Mouse (Mus musculus) thymus, postnatal 36 days (tissue): ENCODE results near the gene Lifr.

ENCODE experiments used
- DNase-seq, 2 experiments: peaks; one replicate each; pipeline ENCODE4 v3.0.0; 2022; ENCODE audit warnings: mixed read lengths in 2 of 2

Gene Lifr

DNA sequence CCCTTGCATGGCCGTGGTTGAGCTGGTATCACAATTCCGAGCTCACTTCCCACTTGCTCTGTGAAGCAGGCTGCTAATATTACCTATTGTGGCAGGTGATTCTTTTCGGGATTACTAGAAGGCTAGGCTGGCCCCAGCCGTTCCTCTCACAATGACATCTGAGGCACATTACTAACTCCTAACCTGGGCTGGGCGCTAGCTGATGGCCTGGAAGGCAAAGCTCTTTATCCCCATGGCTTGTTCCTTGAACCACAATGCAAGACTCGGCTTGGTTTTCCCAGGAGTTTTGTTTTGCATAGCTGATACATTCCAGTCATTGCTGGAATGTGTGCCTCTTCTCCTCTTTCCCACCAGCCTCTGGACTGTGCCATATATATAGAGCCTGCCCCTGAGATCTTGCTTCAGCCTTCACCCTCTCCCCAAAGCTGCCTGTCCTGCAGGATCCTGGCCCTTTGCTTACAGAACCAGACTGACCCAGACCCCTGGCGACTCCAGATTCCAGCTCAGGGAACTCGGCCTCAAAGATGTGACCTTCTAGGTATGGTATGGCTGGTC, at the start of gene Lifr:
Gene Lifr, plus strand, starts transcription at position 404 of the 555 bp plus-strand sequence.
- no peak for DNase-seq

DNA sequence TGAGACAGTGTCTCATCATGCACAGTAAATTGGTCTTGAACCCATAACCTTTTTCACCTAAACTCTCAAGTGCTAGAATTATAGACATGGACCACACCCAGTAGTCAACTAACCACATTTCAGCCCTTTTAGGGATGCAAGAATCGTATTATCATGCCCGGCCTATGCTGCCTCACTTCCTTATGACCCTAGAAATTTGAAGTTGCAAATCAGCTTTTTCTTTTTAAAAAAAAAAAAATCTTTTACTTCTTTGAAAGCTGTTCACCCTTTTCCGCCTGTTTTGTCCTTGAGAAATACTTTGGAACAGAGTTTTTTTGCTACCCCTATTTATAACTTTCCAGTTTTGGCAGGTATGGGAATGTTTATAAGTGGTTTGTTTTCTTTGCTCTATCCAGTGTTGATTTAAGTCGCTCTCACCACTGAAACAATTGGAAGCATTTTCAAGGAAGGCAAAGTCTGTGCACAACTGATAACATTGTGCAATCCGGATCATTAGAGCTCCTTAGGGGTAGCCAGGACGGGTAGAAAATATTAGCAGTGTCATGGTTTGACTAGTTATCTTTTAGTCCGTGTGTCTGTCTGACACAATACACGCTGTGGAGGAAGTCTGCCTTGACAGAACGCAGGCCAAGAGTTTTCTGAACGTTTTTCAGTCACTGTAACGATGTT, 46.2 kb upstream of the Lifr start:
- no peak for DNase-seq

DNA sequence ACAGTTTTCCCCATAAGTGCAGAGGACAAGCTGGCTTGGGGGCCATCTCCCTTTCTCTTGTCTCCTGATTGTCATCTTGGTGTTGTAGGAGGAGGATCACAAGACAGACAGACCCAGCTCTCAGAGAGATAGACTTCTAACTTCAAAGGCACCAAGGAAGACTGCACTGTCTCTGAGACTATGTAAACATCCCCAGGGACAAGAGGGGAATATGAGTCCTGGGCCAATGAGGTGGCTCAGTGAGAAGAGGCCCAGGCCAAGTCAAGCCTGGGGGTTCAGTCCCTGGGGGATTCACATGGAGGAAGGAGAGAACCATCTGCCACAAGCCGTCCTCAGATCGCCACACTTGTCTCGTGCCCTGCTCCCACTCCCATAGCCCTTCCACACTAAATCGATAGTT, 45.4 kb upstream of the Lifr start:
- DNase-seq, result no peak

DNA sequence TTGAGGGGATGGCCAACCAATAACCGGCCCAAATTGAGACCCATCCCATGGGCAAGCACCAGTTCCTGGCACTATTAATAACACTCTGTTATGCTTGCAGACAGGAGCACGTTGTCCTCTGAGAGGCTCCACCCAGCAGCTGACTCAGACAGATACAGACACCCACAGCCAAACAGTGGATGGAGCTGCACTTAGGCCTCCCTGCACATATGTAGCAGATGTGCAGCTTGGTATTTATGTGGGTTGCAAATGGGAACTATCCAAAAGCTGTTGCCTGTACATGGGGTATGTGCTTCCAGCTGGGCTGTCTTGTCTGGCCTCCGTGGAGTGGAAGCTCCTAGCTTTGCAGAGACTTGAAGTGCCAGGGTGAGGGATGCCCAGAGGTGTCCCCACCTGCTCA, 42.5 kb upstream of the Lifr start:
- DNase-seq, result no peak

DNA sequence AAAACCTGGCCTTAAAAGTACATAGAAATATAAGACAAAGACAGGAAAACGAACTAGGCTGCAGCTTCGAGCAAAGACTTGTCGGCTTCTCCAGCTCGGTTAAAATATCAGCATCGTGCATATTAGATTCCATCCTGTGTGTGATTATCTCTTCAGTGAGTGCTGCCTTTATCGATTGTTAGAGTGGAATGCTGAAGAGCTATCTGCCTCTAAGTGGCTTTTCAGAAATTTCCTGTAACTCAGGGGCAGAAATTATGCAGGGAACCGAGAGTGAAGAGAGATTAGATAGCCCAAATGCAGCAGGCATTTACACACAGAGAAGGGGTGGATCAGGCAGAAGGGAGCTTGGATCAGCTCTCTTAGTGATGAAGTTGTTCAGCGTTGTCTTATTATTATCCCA, 41.5 kb upstream of the Lifr start:
- DNase-seq, result no peak

DNA sequence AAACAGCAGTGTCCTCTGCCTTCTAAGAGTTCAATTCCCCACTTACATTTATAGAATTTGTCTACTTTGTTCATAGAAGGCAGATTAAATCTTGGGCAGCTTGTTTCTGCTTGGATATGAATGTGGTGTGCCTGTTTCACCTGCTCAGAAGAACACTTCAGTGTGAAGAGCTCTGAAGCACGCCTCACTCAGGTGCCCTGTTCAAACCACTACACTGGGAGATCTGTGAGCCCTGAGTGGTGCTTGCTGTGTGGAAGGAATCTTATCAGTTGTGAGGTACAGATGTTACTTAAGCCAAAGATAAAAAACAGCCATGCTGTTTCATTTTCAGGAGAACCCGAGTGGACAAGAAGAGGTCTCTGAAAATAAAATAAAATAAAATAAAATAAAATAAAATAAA, 38.7 kb upstream of the Lifr start:
- DNase-seq, result no peak

DNA sequence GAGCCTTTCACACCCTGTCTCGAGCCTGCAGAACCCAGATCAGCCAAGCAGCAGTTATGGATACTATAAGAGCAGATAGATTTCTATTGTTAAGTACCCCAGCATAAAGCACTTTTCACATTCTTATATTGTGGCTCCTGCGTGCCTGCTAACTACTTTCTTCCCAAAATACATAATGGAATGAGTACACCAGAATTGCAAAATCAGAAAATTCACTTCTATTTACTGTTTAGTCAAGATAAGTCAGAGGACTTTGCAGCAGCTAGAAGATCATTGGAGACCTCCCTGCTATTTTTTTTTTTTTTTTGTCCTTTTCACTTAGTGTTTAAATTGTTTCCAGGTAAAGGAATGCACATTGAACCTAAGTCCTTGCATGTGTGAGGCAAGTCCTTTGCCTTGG, 38.3 kb upstream of the Lifr start:
- DNase-seq, result no peak

DNA sequence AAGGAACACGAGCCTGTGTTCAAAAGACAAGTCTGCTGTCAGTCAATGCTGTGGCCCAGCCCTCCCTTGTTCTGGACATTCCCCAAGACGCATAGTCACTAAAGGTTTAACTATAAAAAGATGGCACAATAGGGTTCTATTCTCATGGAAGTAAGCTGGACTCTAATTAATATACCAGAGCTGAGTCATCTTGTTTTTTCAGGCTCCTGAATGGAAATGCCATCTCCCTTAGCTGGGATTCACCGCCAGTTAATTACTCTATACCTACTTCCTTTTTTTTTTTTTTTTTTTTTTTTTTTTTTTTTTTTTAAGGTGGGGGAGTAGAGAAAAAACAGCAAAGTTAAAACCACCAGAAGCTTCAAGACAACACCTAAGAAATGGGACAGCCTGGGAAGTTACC, 33.6 kb upstream of the Lifr start:
- DNase-seq, result no peak

DNA sequence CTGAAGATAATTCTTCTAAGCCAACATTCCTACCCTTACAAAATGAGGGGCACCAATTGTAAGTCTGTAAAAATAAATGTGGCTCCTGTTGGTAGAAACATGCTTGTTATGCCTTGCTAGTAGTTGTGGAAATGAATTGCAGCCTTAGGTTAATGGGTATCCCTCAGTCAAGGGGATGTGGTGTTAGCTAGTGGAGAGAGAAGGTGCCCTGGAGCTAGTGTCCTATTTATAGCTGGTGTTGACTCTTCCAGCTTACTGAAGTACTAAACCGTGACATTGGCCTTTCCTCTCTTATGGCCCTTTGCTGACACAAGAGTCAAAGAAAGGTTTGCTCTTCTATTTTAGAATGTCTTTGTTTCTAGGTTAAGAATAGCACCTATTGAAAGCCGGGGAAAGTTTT, 29.9 kb upstream of the Lifr start:
- no peak for DNase-seq

DNA sequence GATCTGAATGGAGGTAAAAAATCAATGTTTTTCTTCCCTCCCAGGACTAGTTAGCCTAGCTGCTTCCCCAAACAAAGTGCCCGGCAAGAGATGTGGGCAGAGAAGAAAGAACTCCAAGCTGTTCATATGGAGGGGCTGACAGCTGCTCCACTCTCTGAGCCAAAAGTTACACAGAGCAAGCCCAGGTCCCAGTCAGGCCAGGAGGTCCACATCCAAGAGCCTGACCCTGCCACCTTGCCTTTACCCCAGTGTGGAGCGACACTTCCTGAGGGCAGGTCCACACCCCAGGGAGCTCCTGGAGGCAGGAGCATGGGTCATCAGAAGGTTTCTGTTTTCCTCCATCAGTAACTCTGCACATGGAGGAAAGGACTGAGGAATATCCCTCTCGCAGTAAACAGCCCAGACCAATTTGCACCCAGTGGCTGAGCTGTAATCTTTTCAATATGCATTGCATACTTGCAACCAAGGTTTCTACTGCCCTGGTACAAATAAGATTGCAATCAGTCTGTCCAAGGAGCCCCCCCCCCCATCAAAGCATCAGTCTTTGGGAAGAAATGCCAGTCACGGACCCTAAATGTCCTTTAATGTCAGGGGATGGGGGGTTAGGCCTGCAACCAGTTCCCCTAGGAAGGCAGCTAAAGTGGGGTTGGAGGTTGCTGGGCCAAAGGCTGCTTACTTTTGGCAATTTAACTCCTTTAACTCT, 28.3 kb upstream of the Lifr start:
- DNase-seq, result no peak

DNA sequence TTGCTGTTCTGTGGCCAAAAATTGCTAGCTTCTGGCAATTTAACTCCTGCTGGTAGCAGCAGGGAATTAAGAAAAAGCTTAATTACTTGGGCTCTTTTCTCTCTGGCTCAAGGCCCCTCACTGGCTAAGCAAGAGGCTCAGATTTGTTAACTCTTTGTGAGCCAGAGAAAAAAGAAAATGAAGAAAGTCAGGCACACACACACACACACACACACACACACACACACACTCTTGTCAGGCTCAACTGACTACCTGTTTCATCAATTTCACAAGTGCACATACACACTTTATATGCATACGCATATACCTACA, 27.8 kb upstream of the Lifr start:
- DNase-seq, result no peak

DNA sequence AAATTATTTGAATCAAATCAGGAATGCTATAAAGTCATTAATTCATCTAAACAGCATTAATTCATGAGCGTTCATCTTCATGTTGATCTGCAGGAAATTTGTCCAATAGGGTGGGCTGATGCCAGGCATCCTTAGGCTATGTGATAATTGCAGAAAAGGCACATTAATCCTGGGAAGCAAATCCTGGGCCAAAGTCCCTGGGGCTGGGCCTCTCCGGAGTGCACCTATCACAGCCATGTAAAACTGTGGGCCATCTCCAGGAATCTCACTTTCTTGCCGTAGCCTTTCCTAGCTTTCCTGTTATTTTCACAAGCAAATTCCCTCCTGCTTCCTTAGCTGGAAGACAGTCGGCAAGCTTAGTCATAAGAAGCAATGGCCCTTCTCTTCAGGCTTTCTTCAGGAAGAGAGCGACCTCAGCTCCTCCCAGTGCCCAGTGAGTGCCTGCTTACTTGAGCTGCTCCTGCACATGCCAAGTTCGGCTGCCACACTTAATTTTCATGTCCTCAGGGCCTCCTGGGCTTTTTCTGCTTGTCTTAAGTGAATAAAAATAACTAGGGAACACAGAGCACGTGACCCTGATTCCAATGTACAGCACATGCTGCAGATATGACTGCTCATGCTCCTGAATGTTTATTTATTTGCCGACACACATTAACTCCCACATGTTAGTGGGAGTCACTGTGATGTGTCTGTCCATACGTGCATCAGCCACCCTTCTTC, 26.7 kb upstream of the Lifr start:
- no peak for DNase-seq

DNA sequence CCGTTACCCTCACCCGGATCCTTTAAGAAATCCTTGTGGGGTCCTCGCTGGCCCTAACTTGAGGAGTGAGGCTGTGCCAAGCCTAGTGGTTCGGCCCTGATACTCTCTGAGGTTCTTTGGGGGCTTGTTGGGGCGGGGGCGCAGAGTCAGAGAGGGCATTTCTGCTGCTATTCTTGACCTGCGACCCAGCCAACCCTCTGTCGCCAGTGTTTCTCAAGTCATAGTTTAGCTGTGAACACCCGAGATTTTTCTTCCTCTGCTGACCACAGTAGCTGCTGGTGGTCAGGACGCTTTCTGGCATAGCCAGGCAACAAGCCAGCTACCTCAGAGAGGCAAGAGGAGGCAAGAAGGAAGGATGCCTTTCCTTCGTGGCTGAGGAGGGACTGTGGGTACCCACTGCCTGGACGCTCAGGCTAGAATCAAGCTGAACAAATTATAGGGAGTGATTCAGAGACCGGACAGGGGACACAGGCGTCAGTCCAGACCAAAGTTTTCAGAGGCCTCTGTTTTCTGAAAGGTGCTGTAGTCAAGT, 25.4 kb upstream of the Lifr start:
- no peak for DNase-seq

DNA sequence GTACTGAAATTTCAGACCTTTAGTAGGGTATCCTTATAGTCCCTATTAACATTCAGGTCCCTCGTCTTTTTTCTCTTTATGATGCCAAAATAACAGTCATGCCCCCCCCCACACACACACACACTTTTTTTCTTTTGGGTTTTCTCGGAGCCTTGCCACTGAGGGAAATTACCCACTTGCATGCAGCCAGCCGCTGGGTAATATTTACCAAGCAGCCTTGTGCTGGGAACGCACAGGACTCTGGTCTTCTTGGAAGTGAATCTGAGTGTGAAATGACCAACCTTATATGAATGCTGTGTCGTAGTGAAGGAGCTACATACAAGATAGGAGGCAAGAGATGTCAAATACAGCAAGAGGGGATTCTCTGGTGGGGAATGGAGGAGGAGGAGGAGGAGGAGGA, 24.8 kb upstream of the Lifr start:
- no peak for DNase-seq

DNA sequence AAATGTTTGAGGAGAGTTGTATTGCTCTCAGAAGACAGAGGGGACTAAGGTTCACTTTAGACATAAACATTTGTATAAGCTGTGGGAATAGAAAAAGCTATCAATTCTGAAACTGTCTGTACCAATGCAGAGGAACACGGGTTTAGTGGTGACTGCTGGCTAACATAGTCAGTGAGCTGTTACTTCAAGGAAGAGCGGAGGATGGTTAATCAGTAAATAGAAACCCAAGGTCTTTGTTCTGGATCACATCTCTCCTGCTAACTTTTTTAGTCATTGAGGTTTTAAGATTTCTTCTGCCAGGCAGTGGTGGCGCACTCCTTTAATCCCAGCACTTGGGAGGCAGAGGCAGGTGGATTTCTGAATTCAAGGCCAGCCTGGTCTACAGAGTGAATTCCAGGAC, 23.7 kb upstream of the Lifr start:
- DNase-seq, result no peak

DNA sequence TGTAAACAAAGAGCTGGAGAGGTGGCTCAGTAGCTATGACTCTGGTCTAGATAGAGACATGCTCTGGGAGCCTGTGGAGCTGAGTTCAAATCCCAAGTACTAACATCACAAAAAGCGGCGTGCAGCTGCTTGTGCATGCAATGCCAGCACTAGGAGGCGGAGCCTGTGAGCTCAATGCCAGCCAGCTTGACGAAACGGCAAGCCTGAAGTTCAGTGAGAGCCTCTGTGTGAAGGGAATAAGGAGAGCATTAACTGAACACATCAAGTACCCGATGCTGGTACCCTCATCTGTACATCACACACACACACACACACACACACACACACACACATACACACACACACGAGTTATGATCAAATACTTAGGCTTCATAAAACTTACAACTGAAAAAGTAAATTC, 21.0 kb upstream of the Lifr start:
- DNase-seq, result no peak

DNA sequence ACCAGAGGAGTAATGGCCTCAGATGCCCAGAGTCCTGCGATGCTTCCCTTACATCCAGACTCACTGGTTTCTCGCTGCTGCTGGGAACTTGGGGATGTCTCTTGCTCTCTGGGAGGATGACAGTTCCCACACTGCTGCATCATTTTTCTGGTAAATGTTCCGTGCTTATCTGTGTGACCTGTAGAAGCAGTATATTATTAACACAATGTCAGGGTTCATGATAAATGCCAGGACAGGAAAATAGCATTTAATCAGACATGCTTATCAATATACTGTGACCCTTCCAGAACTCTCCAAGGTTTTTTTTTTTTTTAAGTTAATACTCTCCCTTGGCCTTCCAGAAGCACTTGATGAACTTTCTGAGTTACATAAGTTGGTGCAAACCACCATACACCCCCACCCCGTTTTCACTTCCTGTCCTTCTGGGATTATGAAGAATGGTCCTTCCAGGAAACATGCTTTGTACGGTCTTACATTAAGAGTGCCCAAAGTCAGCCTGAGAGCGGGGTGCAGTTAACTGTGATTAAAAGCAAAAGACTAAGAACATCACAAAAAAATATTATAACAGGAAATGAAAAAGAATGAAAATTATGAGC, 20.1 kb upstream of the Lifr start:
- DNase-seq, result no peak

DNA sequence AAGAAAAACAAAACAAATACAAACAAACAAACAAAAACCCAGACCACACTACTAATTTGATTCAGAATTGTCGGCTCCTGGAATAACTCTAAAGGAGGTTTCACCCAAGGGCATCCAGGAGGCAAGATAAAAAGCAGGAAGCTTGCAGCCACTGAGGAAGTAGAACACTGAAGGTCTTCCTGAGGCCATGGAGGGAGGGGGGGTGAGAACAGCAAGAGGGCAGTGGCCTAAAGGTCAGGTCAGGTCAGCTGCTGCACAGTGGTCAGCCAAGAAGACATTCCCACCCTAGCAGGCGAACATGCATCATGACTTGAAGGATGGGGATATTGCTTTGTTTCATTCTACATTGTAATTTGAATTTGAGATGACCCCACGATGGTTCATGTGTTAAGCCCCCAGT, 17.1 kb upstream of the Lifr start:
- no peak for DNase-seq

DNA sequence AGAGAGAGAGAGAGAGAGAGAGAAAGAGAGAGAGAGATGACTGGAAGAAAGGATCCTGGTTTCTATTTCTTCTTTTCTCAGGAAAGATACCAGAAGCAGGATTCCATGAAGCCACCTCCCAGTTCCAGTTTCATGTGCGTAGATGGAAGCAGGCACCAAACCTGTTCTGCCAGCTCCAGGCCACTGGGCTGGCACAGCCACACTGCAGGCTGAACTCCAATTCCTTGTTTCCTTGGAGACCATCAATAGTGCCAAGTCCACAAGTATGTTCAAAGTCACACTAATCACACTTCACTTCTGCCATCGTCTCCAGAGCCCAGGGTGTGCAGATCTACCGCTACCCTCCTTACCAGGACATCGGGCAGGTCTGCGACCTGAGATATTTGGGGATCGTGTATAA, 15.2 kb upstream of the Lifr start:
- no peak for DNase-seq

DNA sequence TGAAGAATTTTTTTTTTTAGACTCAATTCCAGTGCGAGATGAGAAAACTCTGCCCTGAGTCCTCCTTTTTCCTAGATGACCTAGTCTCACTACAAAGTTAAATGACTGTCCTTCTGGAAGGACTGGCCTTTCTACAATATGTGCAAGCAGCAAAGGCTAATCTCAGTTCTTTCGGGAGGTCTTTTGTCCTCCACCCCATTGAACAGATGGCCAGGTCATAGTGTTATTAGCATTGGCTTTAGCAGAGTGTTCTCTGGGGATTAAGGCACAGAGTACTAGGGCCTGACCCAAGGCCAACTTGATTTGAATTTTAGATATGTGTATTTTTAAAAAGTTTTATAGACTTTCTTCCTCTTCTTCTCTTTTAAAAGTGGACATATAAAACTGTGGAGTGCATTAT, 12.1 kb upstream of the Lifr start:
- no peak for DNase-seq

DNA sequence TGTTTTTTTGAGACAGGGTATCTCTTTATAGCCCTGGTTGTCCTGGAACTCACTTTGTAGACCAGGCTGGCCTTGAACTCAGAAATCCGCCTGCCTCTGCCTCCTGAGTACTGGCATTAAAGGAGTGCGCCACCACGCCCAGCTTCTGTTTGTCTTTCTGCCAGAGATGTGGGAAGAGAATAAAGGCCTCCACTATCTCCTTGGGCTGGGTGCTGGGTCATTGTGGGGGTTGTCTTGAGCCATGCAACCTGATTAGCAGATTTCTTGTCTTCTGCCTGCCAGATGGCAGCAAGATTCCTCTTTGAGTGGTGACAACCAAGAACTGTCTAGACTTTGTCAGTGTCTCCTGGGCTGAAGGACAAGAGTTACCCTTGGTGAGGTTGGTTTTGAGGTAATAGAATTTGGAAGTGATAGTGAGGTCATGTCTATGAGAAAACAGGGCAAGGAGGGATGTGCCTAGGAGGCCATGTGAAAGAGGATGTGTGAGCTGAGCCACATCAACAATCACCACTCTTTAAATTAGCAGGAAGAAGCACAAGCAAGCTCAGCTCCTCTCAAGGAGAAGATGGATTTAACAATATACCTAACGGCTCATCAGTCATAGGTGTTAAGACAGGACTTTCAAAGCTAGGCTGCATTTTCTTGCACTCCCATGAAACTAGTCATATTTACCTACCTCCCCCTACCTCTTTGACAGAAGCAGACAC, 10.6 kb upstream of the Lifr start:
- DNase-seq, result no peak

DNA sequence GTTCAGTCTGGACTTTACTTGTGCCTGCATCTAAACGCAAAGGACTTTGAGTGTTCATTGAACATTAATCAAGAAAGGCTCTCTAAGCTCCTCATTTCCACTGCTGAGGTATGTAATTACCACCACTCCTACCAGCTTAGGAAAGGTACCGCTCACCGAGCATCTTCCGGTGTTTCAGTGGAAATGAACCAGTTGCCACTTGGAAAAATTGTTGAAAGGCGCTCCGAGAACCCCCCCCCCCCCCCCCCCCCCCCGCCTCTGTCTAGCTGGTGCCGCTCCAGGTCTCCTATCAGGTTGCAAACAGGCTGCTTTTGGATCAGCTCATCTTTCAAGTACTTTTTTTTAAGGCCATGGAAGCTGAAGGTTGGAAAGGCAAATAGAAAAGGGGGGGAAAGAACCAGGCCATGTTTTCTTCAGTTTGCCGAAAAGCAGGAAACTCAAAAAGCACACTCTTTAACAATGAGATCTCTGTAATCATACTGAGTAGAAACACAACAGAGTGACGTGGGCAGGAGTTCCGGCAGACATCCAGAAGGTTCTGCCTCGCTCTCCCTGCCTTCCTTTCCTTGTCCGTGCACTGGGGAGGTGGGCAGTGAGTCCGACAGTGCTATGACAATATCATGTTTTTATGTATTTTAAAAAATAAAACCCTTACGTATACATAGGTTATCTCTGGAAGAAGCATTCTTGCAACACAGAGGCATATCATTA, 9.3 kb upstream of the Lifr start:
- no peak for DNase-seq
